Mouse (Mus musculus) hindbrain, embryonic 16.5 days (tissue): ENCODE measurements around the gene Pik3r6. TPM values are rescaled to one million over a fixed set of nuclear protein-coding genes. Genes with fewer than 3 reads are reported as not detected.

Experiments
- ATAC-seq: fragments of 200-750 bp; cut with Nextera tagmentation; 2 replicates; pipeline ENCODE4 v1.8.0; 2017; ENCODE audit warnings: moderate TSS enrichment, moderate library complexity
- H3K27ac ChIP-seq: fragments of 300-500 bp; sonication (generic); 2 replicates; pipeline ENCODE4 v1.5.1; 2014; ENCODE audit warnings: low read depth, mild to moderate bottlenecking, control low read depth, low read length, moderate library complexity
- H3K27me3 ChIP-seq: fragments of 300-500 bp; sonication (generic); replicated peaks from 2 replicates; pipeline ENCODE4 v1.6.1; 2014; ENCODE audit warnings: low read length; ENCODE audit not compliant: control insufficient read depth, insufficient read depth
- H3K36me3 ChIP-seq: fragments of 300-500 bp; sonication (generic); 2 replicates; pipeline ENCODE4 v1.6.1; 2014; ENCODE audit warnings: mild to moderate bottlenecking, low read length, moderate library complexity, mixed read lengths; ENCODE audit not compliant: control insufficient read depth, insufficient read depth
- H3K4me1 ChIP-seq: fragments of 300-500 bp; sonication (generic); 2 replicates; pipeline ENCODE4 v1.6.1; 2014; ENCODE audit warnings: low read depth, low read length; ENCODE audit not compliant: control insufficient read depth, insufficient read depth
- H3K4me2 ChIP-seq: fragments of 300-500 bp; sonication (generic); 2 replicates; pipeline ENCODE4 v1.6.1; 2014; ENCODE audit warnings: mild to moderate bottlenecking, low read length, control low read depth, moderate library complexity
- H3K4me3 ChIP-seq: fragments of 300-500 bp; sonication (generic); 2 replicates; pipeline ENCODE4 v1.5.1; 2014; ENCODE audit warnings: mild to moderate bottlenecking, low read length, control low read depth, moderate library complexity
- H3K9ac ChIP-seq: fragments of 300-500 bp; sonication (generic); 2 replicates; pipeline ENCODE4 v1.6.1; 2014; ENCODE audit warnings: low read depth, mild to moderate bottlenecking, control low read depth, low read length, moderate library complexity
- H3K9me3 ChIP-seq: fragments of 300-500 bp; sonication (generic); 2 replicates; pipeline ENCODE4 v1.6.1; 2014; ENCODE audit warnings: mild to moderate bottlenecking, low read length, moderate library complexity; ENCODE audit not compliant: control insufficient read depth
- WGBS: fragments of 180-500 bp; shearing (Covaris S2); extraction: QIAGEN DNeasy Blood & Tissue Kit; methylation state at CpG from one replicate; pipeline ENCODE4 v1.1.7; 2014; 5-methylcytosine and 5-hydroxymethylcytosine counted together
- polyA plus RNA-seq: library from polyadenylated mRNA; unstranded; fragments of >200 nt; fragmentation: Nextera tagmentation; extraction: Ambion mirVana; gene quantifications from 2 replicates; pipeline ENCODE4 v1.2.1, GENCODE M21; 2015

Pik3r6 gene
- polyA plus RNA-seq, 1 experiment from 2014 or later, result 2.1 TPM

GRCm38 (mm10) chr11:68577076-68577475 is 74.3 kb downstream of the Pik3r6 start:
- Histone ChIP-seq H3K4me2 (no peak overlapping the region), H3K9me3 (no peaks in the 10 kb centered on the region), H3K27ac (no peak overlapping the region), H3K36me3 (no peaks in the 10 kb centered on the region), H3K4me3 (no peak overlapping the region), H3K9ac (no peak overlapping the region), H3K4me1 (peaks cover 7% of the 10 kb centered on the region), H3K27me3 (no peaks in the 10 kb centered on the region)
- no peak for ATAC-seq
- 62% methylated on average over 1 of the region's 1 CpGs for WGBS

GRCm38 (mm10) chr11:68579462-68579881 is 76.7 kb downstream of the Pik3r6 start:
- 14% methylated on average over 9 of the region's 9 CpGs for WGBS
- no peak overlapping the region for H3K4me3 ChIP-seq
- H3K27ac ChIP-seq, result peak overlapping the region; percentile 16
- peak overlapping the region; percentile 25 for H3K9ac ChIP-seq
- H3K4me2 ChIP-seq, result no peak overlapping the region
- no peaks in the 10 kb centered on the region for H3K27me3 ChIP-seq
- H3K36me3 ChIP-seq, result no peaks in the 10 kb centered on the region
- H3K9me3 ChIP-seq, result no peaks in the 10 kb centered on the region
- ATAC-seq, result peak; percentile 81
- H3K4me1 ChIP-seq, result peaks cover 13% of the 10 kb centered on the region

DNA sequence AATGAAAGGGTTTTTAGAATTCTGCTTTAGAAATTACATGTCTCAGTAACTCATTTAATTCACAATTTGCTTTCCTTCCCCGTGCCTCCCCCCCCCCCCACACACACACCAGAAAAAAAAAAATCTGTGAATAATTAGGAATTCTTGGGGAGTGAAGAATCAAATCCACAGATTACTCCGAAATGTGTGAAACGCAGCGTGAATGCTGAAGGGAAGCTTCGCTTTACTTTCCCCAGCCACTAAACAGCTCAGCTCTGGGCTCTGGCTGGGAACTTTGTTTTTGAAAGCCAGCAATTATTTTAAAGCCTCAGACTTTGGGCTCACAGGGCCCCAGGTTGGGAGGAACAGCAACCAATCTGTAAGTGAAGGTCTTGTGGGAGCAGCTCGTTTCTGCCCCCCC is 77.7 kb downstream of the Pik3r6 start:
- Histone ChIP-seq H3K9ac (no peak overlapping the region), H3K4me2 (no peak overlapping the region), H3K4me1 (peaks cover 13% of the 10 kb centered on the region), H3K27me3 (no peaks in the 10 kb centered on the region), H3K36me3 (no peaks in the 10 kb centered on the region), H3K4me3 (no peak overlapping the region), H3K9me3 (no peaks in the 10 kb centered on the region), H3K27ac (no peak overlapping the region)
- WGBS, result 44% methylated on average over 6 of the region's 6 CpGs
- no peak for ATAC-seq

GRCm38 (mm10) chr11:68583225-68583624 is 80.4 kb downstream of the Pik3r6 start:
- H3K4me2 ChIP-seq, result peak overlapping the region; percentile 33
- H3K4me1 ChIP-seq, result peaks cover 13% of the 10 kb centered on the region
- 49% methylated on average over 13 of the region's 13 CpGs for WGBS
- peak; percentile 55; the same call in 1 of the 2 replicates for ATAC-seq
- H3K36me3 ChIP-seq, result no peaks in the 10 kb centered on the region
- H3K9ac ChIP-seq, result no peak overlapping the region
- H3K27me3 ChIP-seq, result no peaks in the 10 kb centered on the region
- no peak overlapping the region for H3K4me3 ChIP-seq
- H3K9me3 ChIP-seq, result no peaks in the 10 kb centered on the region
- 0 out of 2 replicates have a peak overlapping the region, but pooled peaks have one; percentile 23 for H3K27ac ChIP-seq

- H3K4me3 ChIP-seq, result no peak overlapping the region
- 60% methylated on average over 8 of the region's 8 CpGs for WGBS
- H3K27me3 ChIP-seq, result no peaks in the 10 kb centered on the region
- ATAC-seq, result no peak
- peaks cover 13% of the 10 kb centered on the region for H3K4me1 ChIP-seq
- H3K36me3 ChIP-seq, result no peaks in the 10 kb centered on the region
- H3K9me3 ChIP-seq, result no peaks in the 10 kb centered on the region
- no peak overlapping the region for H3K9ac ChIP-seq
- no peak overlapping the region for H3K4me2 ChIP-seq
- H3K27ac ChIP-seq, result peak overlapping the region; percentile 55
These were observed 81.2 kb downstream of the Pik3r6 start for GRCm38 (mm10) chr11:68583906-68584480.

DNA sequence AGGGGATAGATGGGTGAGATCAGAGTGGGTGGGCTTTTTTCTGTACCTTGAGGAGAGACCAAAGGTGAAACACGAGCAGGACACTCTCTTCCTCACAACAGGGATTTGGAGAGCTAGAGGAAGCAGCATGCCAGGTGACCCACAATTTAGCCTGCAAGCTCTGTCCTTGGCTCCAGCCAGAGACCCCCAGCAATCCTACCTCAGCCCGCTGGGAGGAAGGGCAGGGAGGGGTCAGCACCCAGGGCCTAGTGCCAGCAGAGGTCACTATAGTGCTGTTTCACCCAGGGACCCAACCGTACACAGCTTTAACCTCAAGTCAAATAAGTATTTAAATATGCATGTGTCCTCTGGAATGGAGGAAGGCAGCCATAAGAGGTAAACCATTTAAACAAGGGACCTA is 83.1 kb downstream of the Pik3r6 start:
- H3K4me2 ChIP-seq, result no peak overlapping the region
- H3K36me3 ChIP-seq, result no peaks in the 10 kb centered on the region

DNA sequence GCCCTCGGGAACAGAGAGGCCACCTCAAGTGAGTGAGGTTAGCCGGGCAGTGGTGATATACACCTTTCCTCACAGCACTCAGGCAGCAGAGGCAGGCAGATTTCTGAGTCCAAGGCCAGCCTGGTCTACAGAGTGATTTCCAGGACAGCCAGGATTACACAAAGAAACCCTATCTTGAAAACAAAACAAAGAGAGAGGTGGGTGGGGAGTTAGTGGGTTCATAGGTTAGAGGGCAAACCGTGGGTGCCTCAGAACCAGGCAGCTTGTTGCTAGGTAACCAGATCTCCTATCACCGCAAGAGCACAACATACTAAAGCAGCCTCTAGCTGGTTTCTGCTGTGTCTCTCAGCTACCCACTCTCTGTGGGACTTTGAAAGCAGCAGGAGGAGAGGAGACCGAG is 83.9 kb downstream of the Pik3r6 start, which contains the start of gene Ccdc42:
TSS of gene Ccdc42 (plus strand) at position 301 of the 400 bp plus-strand sequence.
- peaks cover 6% of the 10 kb centered on the region for H3K4me1 ChIP-seq
- no peak for ATAC-seq
- WGBS, result 60% methylated on average over 5 of the region's 5 CpGs
- H3K9me3 ChIP-seq, result no peaks in the 10 kb centered on the region
- no peak within 1 kb of the TSS for H3K9ac ChIP-seq
- no peaks in the 10 kb centered on the region for H3K36me3 ChIP-seq
- H3K4me2 ChIP-seq, result no peak within 1 kb of the TSS
- no peaks in the 10 kb centered on the region for H3K27me3 ChIP-seq
- no peak within 1 kb of the TSS for H3K27ac ChIP-seq
- H3K4me3 ChIP-seq, result no peak within 1 kb of the TSS

More for the DNA sequence above, 83.1 kb downstream of the Pik3r6 start:
- ATAC-seq, result no peak
- Histone ChIP-seq H3K4me1 (peaks cover 6% of the 10 kb centered on the region), H3K9ac (no peak overlapping the region), H3K9me3 (no peaks in the 10 kb centered on the region), H3K27me3 (no peaks in the 10 kb centered on the region), H3K27ac (no peak overlapping the region), H3K4me3 (no peak overlapping the region)
- WGBS, result 31% methylated on average over 3 of the region's 3 CpGs

GRCm38 (mm10) chr11:68589055-68589809 is 86.4 kb downstream of the Pik3r6 start:
- Histone ChIP-seq H3K27me3 (no peaks in the 10 kb centered on the region), H3K9ac (no peak overlapping the region), H3K9me3 (no peaks in the 10 kb centered on the region), H3K27ac (no peak overlapping the region), H3K36me3 (no peaks in the 10 kb centered on the region), H3K4me1 (peaks cover under 1% of the 10 kb centered on the region), H3K4me3 (no peak overlapping the region), H3K4me2 (no peak overlapping the region)
- 66% methylated on average over 8 of the region's 8 CpGs for WGBS
- no peak for ATAC-seq

DNA sequence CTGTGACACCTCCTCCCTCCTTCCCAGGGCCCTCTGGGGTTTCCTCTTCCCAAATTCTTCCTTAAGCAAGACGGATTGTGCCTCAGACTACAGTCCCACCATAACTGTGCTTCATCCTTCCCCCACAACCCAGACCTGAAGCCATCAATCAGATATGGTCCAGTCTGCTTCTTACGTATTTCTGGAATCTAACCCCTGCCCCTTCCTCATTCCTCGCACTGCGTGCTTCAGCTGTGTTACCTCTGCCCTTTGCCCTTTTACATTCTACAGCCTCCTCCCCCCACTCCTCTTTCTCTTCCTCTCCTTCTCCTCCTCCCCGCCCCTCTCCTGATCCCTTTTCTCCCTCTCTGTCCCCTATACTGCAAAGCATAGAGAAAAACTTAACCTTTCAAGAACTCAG is 88.9 kb downstream of the Pik3r6 start:
- H3K36me3 ChIP-seq, result no peaks in the 10 kb centered on the region
- ATAC-seq, result no peak
- H3K9ac ChIP-seq, result no peak overlapping the region
- no peaks in the 10 kb centered on the region for H3K9me3 ChIP-seq
- H3K27ac ChIP-seq, result no peak overlapping the region
- no peaks in the 10 kb centered on the region for H3K27me3 ChIP-seq
- no peaks in the 10 kb centered on the region for H3K4me1 ChIP-seq
- 21% methylated on average over 5 of the region's 5 CpGs for WGBS
- H3K4me3 ChIP-seq, result no peak overlapping the region
- no peak overlapping the region for H3K4me2 ChIP-seq
